Mouse (Mus musculus) kidney, embryonic 15.5 days (tissue): ENCODE measurements around the gene Plet1. TPM values are rescaled to one million over a fixed set of nuclear protein-coding genes. Genes with fewer than 3 reads are reported as not detected.

Experiments
- ATAC-seq: fragments of 200-750 bp; cut with Nextera tagmentation; replicated peaks from 2 replicates; pipeline ENCODE4 v1.8.0; 2017; ENCODE audit warnings: moderate TSS enrichment; ENCODE audit not compliant: low FRiP score
- H3K27ac ChIP-seq: fragments of 300-500 bp; sonication (generic); 2 replicates; pipeline ENCODE4 v1.5.1; 2015; ENCODE audit warnings: mild to moderate bottlenecking, inconsistent platforms
- H3K27me3 ChIP-seq: fragments of 300-500 bp; sonication (generic); 2 replicates; pipeline ENCODE4 v1.6.1; 2015; ENCODE audit warnings: inconsistent platforms
- H3K36me3 ChIP-seq: fragments of 300-500 bp; sonication (generic); 2 replicates; pipeline ENCODE4 v1.6.1; 2015; ENCODE audit warnings: inconsistent platforms
- H3K4me1 ChIP-seq: fragments of 300-500 bp; sonication (generic); 2 replicates; pipeline ENCODE4 v1.6.1; 2015; ENCODE audit warnings: inconsistent platforms
- H3K4me2 ChIP-seq: fragments of 300-500 bp; sonication (generic); 2 replicates; pipeline ENCODE4 v1.6.1; 2015; ENCODE audit warnings: moderate library complexity, mild to moderate bottlenecking, inconsistent platforms
- H3K4me3 ChIP-seq: fragments of 300-500 bp; sonication (generic); replicated peaks from 2 replicates; pipeline ENCODE4 v1.5.1; 2015; ENCODE audit warnings: mild to moderate bottlenecking, inconsistent platforms
- H3K9ac ChIP-seq: fragments of 300-500 bp; sonication (generic); 2 replicates; pipeline ENCODE4 v1.6.1; 2015; ENCODE audit warnings: mild to moderate bottlenecking, inconsistent platforms
- H3K9me3 ChIP-seq: fragments of 300-500 bp; sonication (generic); replicated peaks from 2 replicates; pipeline ENCODE4 v1.6.1; 2016; ENCODE audit warnings: inconsistent platforms
- WGBS: fragments of 180-500 bp; shearing (Covaris S2); methylation state at CpG from one replicate; pipeline ENCODE4 v1.1.7; 2015; ENCODE audit warnings: mixed read lengths; 5-methylcytosine and 5-hydroxymethylcytosine counted together
- polyA plus RNA-seq: library from polyadenylated mRNA; unstranded; fragments of >200 nt; fragmentation: Nextera tagmentation; extraction: Ambion mirVana; gene quantifications from 2 replicates; pipeline ENCODE4 v1.2.1, GENCODE M21; 2015

Plet1 gene
- polyA plus RNA-seq, 1 experiment from 2014 or later = 24.8 TPM

DNA sequence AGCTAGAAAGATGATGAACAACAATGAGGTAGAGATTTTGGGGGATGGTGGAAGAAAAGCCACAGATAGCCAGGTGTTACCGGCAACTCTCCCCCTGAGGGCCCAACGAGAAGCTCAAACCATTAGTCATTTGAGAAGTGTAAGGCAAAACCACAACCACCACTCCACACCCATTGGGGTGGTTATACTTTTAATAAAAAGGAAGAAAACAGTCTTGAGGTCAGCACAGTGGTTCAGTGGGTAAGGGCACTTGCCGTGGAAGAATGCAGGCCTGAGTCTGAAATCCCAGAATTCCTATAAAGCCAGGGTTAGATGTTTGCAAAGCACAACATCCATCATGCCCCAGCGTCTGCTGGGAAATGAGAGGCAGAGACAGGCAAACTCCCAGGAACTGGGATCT is 43.0 kb downstream of the Plet1 start:
- Histone ChIP-seq H3K27me3 (no peaks in the 10 kb centered on the region), H3K4me1 (0 out of 2 replicates have a peak, but pooled peaks cover 3% of the 10 kb centered on the region), H3K9ac (no peak overlapping the region), H3K4me2 (no peak overlapping the region), H3K36me3 (no peaks in the 10 kb centered on the region), H3K9me3 (no peaks in the 10 kb centered on the region), H3K4me3 (no peak overlapping the region), H3K27ac (no peak overlapping the region)
- WGBS = 63% methylated on average over 4 of the region's 4 CpGs
- no peak for ATAC-seq

GRCm38 (mm10) chr9:50540170-50540569 is 45.8 kb downstream of the Plet1 start:
- H3K27me3 ChIP-seq = no peaks in the 10 kb centered on the region
- no peak overlapping the region for H3K4me3 ChIP-seq
- H3K9me3 ChIP-seq = no peaks in the 10 kb centered on the region
- ATAC-seq = no peak
- H3K4me2 ChIP-seq = no peak overlapping the region
- H3K36me3 ChIP-seq = no peaks in the 10 kb centered on the region
- no peak overlapping the region for H3K9ac ChIP-seq
- 67% methylated on average over 7 of the region's 7 CpGs for WGBS
- H3K27ac ChIP-seq = no peak overlapping the region
- 0 out of 2 replicates have a peak, but pooled peaks cover 3% of the 10 kb centered on the region for H3K4me1 ChIP-seq

DNA sequence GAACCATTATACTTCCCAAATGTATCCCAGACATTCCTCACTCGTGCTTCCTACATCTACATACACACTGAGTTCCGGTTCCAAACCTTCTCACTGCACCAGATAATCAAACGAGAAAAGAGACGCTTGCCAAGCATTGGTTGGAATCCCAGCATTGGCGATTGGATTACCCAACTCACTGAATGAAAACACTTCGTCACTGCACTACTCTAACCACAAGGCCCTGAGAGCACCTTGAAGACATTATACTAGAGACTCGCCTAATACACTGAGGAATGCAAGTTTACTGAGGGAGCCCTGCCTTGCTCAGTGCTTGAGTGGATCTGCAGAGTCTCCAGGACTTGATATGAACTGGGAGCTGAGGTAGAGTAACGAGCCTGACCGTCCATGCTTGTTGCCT is 48.1 kb downstream of the Plet1 start:
- WGBS = 81% methylated on average over 9 of the region's 9 CpGs

DNA sequence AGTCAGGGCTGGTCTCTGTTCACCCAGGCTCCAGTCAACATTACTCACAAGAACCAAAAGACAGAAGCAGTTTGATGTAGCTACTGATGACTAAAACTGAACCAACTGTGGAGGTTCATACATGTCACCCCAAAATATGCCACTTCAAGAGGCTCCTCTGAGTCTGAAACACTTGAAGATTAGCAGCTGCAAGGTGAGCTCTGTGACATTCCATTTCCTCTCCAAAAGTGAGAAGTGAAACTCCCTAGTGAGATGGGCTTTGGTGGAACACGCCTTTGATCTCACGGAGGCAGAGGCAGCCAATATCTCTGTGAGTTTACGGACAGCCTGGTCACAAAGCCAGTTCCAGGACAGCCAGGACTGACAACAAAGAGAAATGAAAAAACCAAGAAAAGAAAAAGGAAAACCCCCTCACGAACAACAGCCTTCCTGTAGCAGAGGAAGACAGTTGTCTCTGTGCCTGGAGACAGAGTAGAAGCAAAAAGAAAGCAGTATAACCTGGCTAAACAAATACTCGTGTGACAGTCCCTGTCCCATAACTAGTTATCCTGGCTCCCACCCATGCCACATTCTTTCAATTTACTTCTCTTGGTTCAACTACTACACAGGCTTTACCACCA is 53.6 kb downstream of the Plet1 start:
- Histone ChIP-seq H3K4me3 (no peak overlapping the region), H3K27ac (no peak overlapping the region), H3K27me3 (no peaks in the 10 kb centered on the region), H3K36me3 (no peaks in the 10 kb centered on the region), H3K9ac (no peak overlapping the region), H3K9me3 (no peaks in the 10 kb centered on the region), H3K4me1 (no peaks in the 10 kb centered on the region), H3K4me2 (no peak overlapping the region)
- WGBS = 37% methylated on average over 5 of the region's 5 CpGs
- ATAC-seq = no peak

More for the DNA sequence above, 48.1 kb downstream of the Plet1 start:
- no peak overlapping the region for H3K4me3 ChIP-seq
- H3K27me3 ChIP-seq = no peaks in the 10 kb centered on the region
- no peak overlapping the region for H3K27ac ChIP-seq
- ATAC-seq = no peak
- no peaks in the 10 kb centered on the region for H3K36me3 ChIP-seq
- H3K4me2 ChIP-seq = no peak overlapping the region
- H3K4me1 ChIP-seq = 0 out of 2 replicates have a peak, but pooled peaks cover 3% of the 10 kb centered on the region
- no peak overlapping the region for H3K9ac ChIP-seq
- no peaks in the 10 kb centered on the region for H3K9me3 ChIP-seq

DNA sequence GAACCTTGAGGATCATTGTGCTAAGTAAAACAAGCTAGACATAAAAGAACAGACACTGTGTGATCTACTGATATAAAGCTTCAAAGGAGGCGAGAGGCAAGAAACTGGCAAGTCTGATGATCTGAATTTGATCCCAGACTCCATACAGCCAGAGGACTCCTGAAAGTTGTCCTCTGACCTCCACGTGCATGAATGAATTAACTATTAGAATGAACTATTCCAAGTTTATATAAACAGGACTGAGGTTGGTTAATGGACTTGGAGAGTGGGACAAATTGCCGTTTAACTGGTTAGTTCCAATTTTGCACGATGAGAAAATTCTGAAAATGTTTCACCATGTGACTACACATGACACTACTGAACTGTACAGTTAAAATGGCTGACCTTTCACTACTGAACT is 54.6 kb downstream of the Plet1 start:
- WGBS = 83% methylated on average over 4 of the region's 4 CpGs
- Histone ChIP-seq H3K4me2 (no peak overlapping the region), H3K4me1 (no peaks in the 10 kb centered on the region), H3K36me3 (no peaks in the 10 kb centered on the region), H3K4me3 (no peak overlapping the region), H3K9ac (no peak overlapping the region), H3K27me3 (no peaks in the 10 kb centered on the region), H3K27ac (no peak overlapping the region), H3K9me3 (no peaks in the 10 kb centered on the region)
- no peak for ATAC-seq

DNA sequence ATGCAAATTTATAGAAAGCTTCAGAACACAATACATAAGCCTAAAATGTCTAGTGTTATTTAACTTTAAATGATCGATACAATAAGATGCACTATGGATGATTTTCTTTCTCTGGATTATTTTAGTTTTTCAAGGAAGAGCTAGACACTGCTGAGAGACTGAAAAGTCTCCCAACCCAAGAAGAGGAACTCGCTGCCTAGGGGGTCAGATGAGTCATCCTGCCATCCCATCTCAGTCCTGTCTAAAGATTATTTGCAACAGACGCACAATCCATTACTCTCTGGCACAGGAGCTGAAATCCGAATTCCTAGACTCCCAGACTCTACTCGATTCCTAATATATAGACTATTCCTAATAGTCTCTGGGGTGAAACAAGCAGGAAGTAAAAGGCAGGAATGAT is 57.9 kb downstream of the Plet1 start:
- no peak for ATAC-seq
- Histone ChIP-seq H3K9me3 (no peaks in the 10 kb centered on the region), H3K4me2 (no peak overlapping the region), H3K36me3 (no peaks in the 10 kb centered on the region), H3K27me3 (no peaks in the 10 kb centered on the region), H3K27ac (no peak overlapping the region), H3K4me1 (no peaks in the 10 kb centered on the region), H3K9ac (no peak overlapping the region), H3K4me3 (no peak overlapping the region)
- 79% methylated on average over 5 of the region's 5 CpGs for WGBS

DNA sequence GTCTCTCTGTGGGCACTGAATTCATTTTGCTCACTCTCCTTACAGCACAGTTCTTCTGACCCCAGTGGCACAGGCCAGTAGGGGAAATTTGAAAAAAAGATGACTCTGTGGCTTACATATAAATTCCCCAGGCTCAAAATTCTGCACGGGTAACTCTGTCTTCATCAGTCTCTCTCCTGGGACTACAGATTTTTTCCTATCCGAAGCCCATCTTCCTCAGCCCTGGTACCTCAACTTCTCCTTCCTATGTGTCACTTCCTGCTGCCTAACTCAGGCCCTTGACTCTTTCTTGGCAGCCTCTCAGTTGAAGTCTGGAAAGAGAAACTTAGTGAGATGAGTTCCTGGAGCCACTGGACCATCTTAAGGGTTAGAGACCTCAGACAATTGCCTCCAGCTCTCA is 59.2 kb downstream of the Plet1 start:
- H3K27me3 ChIP-seq = no peaks in the 10 kb centered on the region
- no peak for ATAC-seq
- no peaks in the 10 kb centered on the region for H3K9me3 ChIP-seq
- no peaks in the 10 kb centered on the region for H3K4me1 ChIP-seq
- no peak overlapping the region for H3K4me3 ChIP-seq
- no peak overlapping the region for H3K27ac ChIP-seq
- H3K9ac ChIP-seq = no peak overlapping the region
- WGBS = 82% methylated on average over 2 of the region's 2 CpGs
- no peak overlapping the region for H3K4me2 ChIP-seq
- no peaks in the 10 kb centered on the region for H3K36me3 ChIP-seq

DNA sequence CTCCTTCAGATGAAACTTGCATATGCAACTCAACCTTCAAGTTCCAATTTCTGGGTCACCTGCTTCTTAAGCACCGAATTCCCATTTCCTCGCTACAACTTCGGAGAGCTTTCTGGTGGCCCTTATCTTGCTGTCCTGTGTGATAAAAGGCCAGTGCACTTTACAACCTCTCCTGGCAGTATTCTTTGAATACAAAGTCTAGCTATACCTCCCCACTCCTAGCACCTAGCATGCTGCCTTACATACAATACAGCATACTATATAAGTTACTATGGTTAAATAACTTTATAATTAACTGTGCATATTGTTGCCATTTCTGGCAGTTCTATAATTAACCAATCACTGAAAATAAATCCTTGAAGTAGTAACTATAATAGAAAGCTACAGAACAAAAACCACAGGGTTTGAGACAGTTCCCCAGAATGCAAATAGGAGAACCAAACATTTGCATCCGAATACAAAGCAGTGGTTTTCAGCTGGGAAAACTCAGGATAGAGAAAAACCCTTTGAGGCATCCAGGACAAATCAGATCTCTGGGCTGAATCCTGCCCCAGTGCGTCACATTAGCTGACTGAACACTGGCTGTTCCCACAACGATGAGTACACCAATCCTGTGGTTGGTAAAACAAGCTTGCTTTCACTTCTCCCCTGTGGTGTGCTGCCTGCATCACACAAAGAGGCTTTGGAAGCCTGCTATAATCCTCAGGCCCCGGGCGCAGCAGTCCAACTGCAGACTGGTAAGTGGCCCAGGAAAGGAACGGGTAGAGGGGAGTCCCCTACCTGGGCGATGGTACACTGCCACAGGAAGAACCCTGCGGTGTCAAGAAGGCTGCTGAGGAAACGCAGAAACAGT is 60.1 kb downstream of the Plet1 start, which contains the start of gene Il18:
Gene Il18, plus strand, starts transcription at position 587 of the 853 bp plus-strand sequence.
- peak within 1 kb of the TSS; percentile 33; the same call in 1 of the 2 replicates for H3K4me2 ChIP-seq
- H3K9ac ChIP-seq = no peak within 1 kb of the TSS
- ATAC-seq = no peak
- no peaks in the 10 kb centered on the region for H3K4me1 ChIP-seq
- H3K27me3 ChIP-seq = no peaks in the 10 kb centered on the region
- H3K9me3 ChIP-seq = no peaks in the 10 kb centered on the region
- H3K4me3 ChIP-seq = no peak within 1 kb of the TSS
- H3K27ac ChIP-seq = no peak within 1 kb of the TSS
- no peaks in the 10 kb centered on the region for H3K36me3 ChIP-seq
- WGBS = 32% methylated on average over 12 of the region's 12 CpGs

- Histone ChIP-seq H3K4me3 (no peak within 1 kb of the TSS), H3K4me2 (peak within 1 kb of the TSS; percentile 33; the same call in 1 of the 2 replicates), H3K36me3 (no peaks in the 10 kb centered on the region), H3K4me1 (no peaks in the 10 kb centered on the region), H3K27me3 (no peaks in the 10 kb centered on the region), H3K27ac (no peak within 1 kb of the TSS), H3K9me3 (no peaks in the 10 kb centered on the region), H3K9ac (no peak within 1 kb of the TSS)
- whole genome bisulfite sequencing = 25% methylated on average over 2 of the region's 2 CpGs
- no peak for ATAC-seq
Observed at GRCm38 (mm10) chr9:50555094-50555446, 60.7 kb downstream of the Plet1 start, which contains the start of gene Bco2. TSS of gene Bco2 (minus strand) at chr9:50555181.

Other genes starting within 250 kb of the Plet1 start
- 231 and 320 TPM in 2 replicates for gene Rpl10-ps3, start 149.6 kb upstream of the Plet1 start, polyA plus RNA-seq
- gene Pts, start 34.2 kb downstream of the Plet1 start, polyA plus RNA-seq = 88.2 and 94.1 TPM in 2 replicates
- gene Il18, start 60.3 kb downstream of the Plet1 start, polyA plus RNA-seq = 1.7 and 3.0 TPM in 2 replicates
- 0.08 and 0.12 TPM in 2 replicates for gene Bco2, start 60.7 kb downstream of the Plet1 start, polyA plus RNA-seq
- 0.18 TPM in 1 of 2 replicates, not detected in the other for gene Tex12, start 66.8 kb downstream of the Plet1 start, polyA plus RNA-seq
- 363 and 376 TPM in 2 replicates for gene Sdhd, start 109.3 kb downstream of the Plet1 start, polyA plus RNA-seq
- 259 and 296 TPM in 2 replicates for gene Timm8b, start 109.4 kb downstream of the Plet1 start, polyA plus RNA-seq
- gene Pih1d2, start 122.8 kb downstream of the Plet1 start, polyA plus RNA-seq = 4.9 and 5.6 TPM in 2 replicates
- 22.1 and 24.8 TPM in 2 replicates for gene Nkapd1, start 122.9 kb downstream of the Plet1 start, polyA plus RNA-seq
- gene Dlat, start 165.3 kb downstream of the Plet1 start, polyA plus RNA-seq = 60.4 and 67.2 TPM in 2 replicates
- gene Dixdc1, start 245.0 kb downstream of the Plet1 start, polyA plus RNA-seq = 8.3 and 8.5 TPM in 2 replicates